Mouse (Mus musculus): ENCODE data around the gene Lrit2. TPM values are rescaled to one million over a fixed set of nuclear protein-coding genes. Genes with fewer than 3 reads are reported as not detected.

Gene Lrit2
- polyA plus RNA-seq, 1 experiment from 2014 or later, result not detected

Other genes with a start within 250 kb of the Lrit2 start
- 39.3 and 40.9 TPM in 2 replicates for gene Ccser2, start 99.2 kb upstream of the Lrit2 start, polyA plus RNA-seq (2015; fragmentation: Nextera tagmentation; extraction: Ambion mirVana)
- gene Rgr, start 19.0 kb upstream of the Lrit2 start, polyA plus RNA-seq (2015; fragmentation: Nextera tagmentation; extraction: Ambion mirVana), result not detected in 2 replicates
- not detected in 2 replicates for gene Lrit1, start 13.1 kb upstream of the Lrit2 start, polyA plus RNA-seq (2015; fragmentation: Nextera tagmentation; extraction: Ambion mirVana)
- 0.09 and 0.16 TPM in 2 replicates for gene Cdhr1, start 30.4 kb downstream of the Lrit2 start, polyA plus RNA-seq (2015; fragmentation: Nextera tagmentation; extraction: Ambion mirVana)
- gene 2610528A11Rik, start 46.1 kb downstream of the Lrit2 start, polyA plus RNA-seq (2015; fragmentation: Nextera tagmentation; extraction: Ambion mirVana), result 0.31 and 0.55 TPM in 2 replicates
- gene Ghitm, start 67.3 kb downstream of the Lrit2 start, polyA plus RNA-seq (2015; fragmentation: Nextera tagmentation; extraction: Ambion mirVana), result 224 and 231 TPM in 2 replicates

Measured in lung, embryonic 16.5 days (tissue).